Mouse (Mus musculus) neural tube, embryonic 12.5 days (tissue): ENCODE measurements around the gene Rhno1. TPM values are rescaled to one million over a fixed set of nuclear protein-coding genes. Genes with fewer than 3 reads are reported as not detected.

Source experiments
- ATAC-seq: fragments of 200-750 bp; cut with Nextera tagmentation; 2 replicates; pipeline ENCODE4 v1.8.0; 2017; ENCODE audit warnings: low read depth, mild to moderate bottlenecking, moderate TSS enrichment, moderate library complexity; ENCODE audit not compliant: low FRiP score
- H3K27ac ChIP-seq: fragments of 300-500 bp; sonication (generic); 2 replicates; pipeline ENCODE4 v1.5.1; 2016
- H3K27me3 ChIP-seq: fragments of 300-500 bp; sonication (generic); replicated peaks from 2 replicates; pipeline ENCODE4 v1.6.1; 2016; ENCODE audit warnings: mild to moderate bottlenecking
- H3K36me3 ChIP-seq: fragments of 300-500 bp; sonication (generic); 2 replicates; pipeline ENCODE4 v1.6.1; 2016; ENCODE audit warnings: mild to moderate bottlenecking
- H3K4me1 ChIP-seq: fragments of 300-500 bp; sonication (generic); 2 replicates; pipeline ENCODE4 v1.6.1; 2016
- H3K4me2 ChIP-seq: fragments of 300-500 bp; sonication (generic); replicated peaks from 2 replicates; pipeline ENCODE4 v1.6.1; 2016; ENCODE audit warnings: mild to moderate bottlenecking
- H3K4me3 ChIP-seq: fragments of 300-500 bp; sonication (generic); 2 replicates; pipeline ENCODE4 v1.5.1; 2016
- H3K9ac ChIP-seq: fragments of 300-500 bp; sonication (generic); 2 replicates; pipeline ENCODE4 v1.6.1; 2016; ENCODE audit warnings: mild to moderate bottlenecking
- H3K9me3 ChIP-seq: fragments of 300-500 bp; sonication (generic); 2 replicates; pipeline ENCODE4 v1.6.1; 2016; ENCODE audit warnings: mild to moderate bottlenecking
- WGBS: fragments of 180-500 bp; shearing (Covaris S2); methylation state at CpG from one replicate; pipeline ENCODE4 v1.1.7; 2016; 5-methylcytosine and 5-hydroxymethylcytosine counted together
- polyA plus RNA-seq: library from polyadenylated mRNA; unstranded; fragments of >200 nt; fragmentation: Nextera tagmentation; extraction: Ambion mirVana; gene quantifications from 2 replicates; pipeline ENCODE4 v1.2.1, GENCODE M21; 2016

Gene Rhno1
- 147 and 154 TPM in 2 replicates for polyA plus RNA-seq

- H3K9me3 ChIP-seq, result no peaks in the 10 kb centered on the region
- H3K27ac ChIP-seq, result peak within 1 kb of the TSS; percentile 88
- H3K4me2 ChIP-seq, result peak within 1 kb of the TSS; percentile 97
- H3K9ac ChIP-seq, result peak within 1 kb of the TSS; percentile 87
- no peaks in the 10 kb centered on the region for H3K27me3 ChIP-seq
- H3K36me3 ChIP-seq, result peaks cover 30% of the 10 kb centered on the region
- peak within 1 kb of the TSS; percentile 84 for H3K4me3 ChIP-seq
- under 1% methylated on average over 75 of the region's 76 CpGs for WGBS
- H3K4me1 ChIP-seq, result peaks cover 19% of the 10 kb centered on the region
- peak; percentile 88 for ATAC-seq
Measured at GRCm38 (mm10) chr6:128362381-128363006, at the start of gene Rhno1, which contains the start of gene Foxm1. Rhno1 (minus strand) TSS chr6:128362911. Foxm1 (plus strand) TSS chr6:128362967.

- 21% methylated on average over 3 of the region's 3 CpGs for WGBS
- H3K9ac ChIP-seq, result no peak overlapping the region
- H3K36me3 ChIP-seq, result peaks cover 67% of the 10 kb centered on the region
- no peaks in the 10 kb centered on the region for H3K4me1 ChIP-seq
- no peak overlapping the region for H3K4me3 ChIP-seq
- H3K9me3 ChIP-seq, result no peaks in the 10 kb centered on the region
- ATAC-seq, result 0 out of 2 replicates have a peak, but pooled peaks have one; percentile 25
- no peak overlapping the region for H3K27ac ChIP-seq
- no peak overlapping the region for H3K4me2 ChIP-seq
- no peaks in the 10 kb centered on the region for H3K27me3 ChIP-seq
Measured at GRCm38 (mm10) chr6:128411115-128411514, 48.4 kb upstream of the Rhno1 start.

- Histone ChIP-seq H3K4me3 (no peak overlapping the region), H3K36me3 (peaks cover 64% of the 10 kb centered on the region), H3K9me3 (no peaks in the 10 kb centered on the region), H3K4me1 (no peaks in the 10 kb centered on the region), H3K4me2 (no peak overlapping the region), H3K27me3 (no peaks in the 10 kb centered on the region), H3K9ac (no peak overlapping the region), H3K27ac (no peak overlapping the region)
- ATAC-seq, result no peak
- WGBS, result 94% methylated on average over 13 of the region's 13 CpGs
Measured at GRCm38 (mm10) chr6:128410305-128410704, 47.6 kb upstream of the Rhno1 start.

GRCm38 (mm10) chr6:128408544-128409125, 45.9 kb upstream of the Rhno1 start:
- H3K36me3 ChIP-seq, result peaks cover 59% of the 10 kb centered on the region
- no peaks in the 10 kb centered on the region for H3K9me3 ChIP-seq
- 87% methylated on average over 7 of the region's 7 CpGs for WGBS
- H3K27me3 ChIP-seq, result no peaks in the 10 kb centered on the region
- no peak overlapping the region for H3K4me2 ChIP-seq
- no peak overlapping the region for H3K4me3 ChIP-seq
- ATAC-seq, result no peak
- no peaks in the 10 kb centered on the region for H3K4me1 ChIP-seq
- no peak overlapping the region for H3K9ac ChIP-seq
- no peak overlapping the region for H3K27ac ChIP-seq

- Histone ChIP-seq H3K4me2 (no peak overlapping the region), H3K4me1 (peaks cover 9% of the 10 kb centered on the region; the same call in 1 of the 2 replicates), H3K36me3 (peaks cover 28% of the 10 kb centered on the region), H3K4me3 (no peak overlapping the region), H3K27ac (no peak overlapping the region), H3K27me3 (no peaks in the 10 kb centered on the region), H3K9me3 (no peaks in the 10 kb centered on the region), H3K9ac (no peak overlapping the region)
- ATAC-seq, result no peak
- 65% methylated on average over 5 of the region's 5 CpGs for WGBS
Measured at GRCm38 (mm10) chr6:128404708-128405107, 42.0 kb upstream of the Rhno1 start.

GRCm38 (mm10) chr6:128399421-128400185, 36.9 kb upstream of the Rhno1 start:
- H3K9ac ChIP-seq, result 0 out of 2 replicates have a peak overlapping the region, but pooled peaks have one; percentile 21
- no peaks in the 10 kb centered on the region for H3K36me3 ChIP-seq
- peaks cover 10% of the 10 kb centered on the region; the same call in 1 of the 2 replicates for H3K4me1 ChIP-seq
- H3K27me3 ChIP-seq, result no peaks in the 10 kb centered on the region
- no peak overlapping the region for H3K27ac ChIP-seq
- no peaks in the 10 kb centered on the region for H3K9me3 ChIP-seq
- ATAC-seq, result peak; percentile 78
- H3K4me3 ChIP-seq, result peak overlapping the region; percentile 18
- 55% methylated on average over 21 of the region's 21 CpGs for WGBS
- peak overlapping the region; percentile 43 for H3K4me2 ChIP-seq

- WGBS, result 79% methylated on average over 3 of the region's 3 CpGs
- H3K4me3 ChIP-seq, result peak within 1 kb of the TSS; percentile 18
- no peak for ATAC-seq
- H3K4me1 ChIP-seq, result peaks cover 10% of the 10 kb centered on the region; the same call in 1 of the 2 replicates
- no peaks in the 10 kb centered on the region for H3K36me3 ChIP-seq
- H3K27me3 ChIP-seq, result no peaks in the 10 kb centered on the region
- H3K27ac ChIP-seq, result no peak within 1 kb of the TSS
- peak within 1 kb of the TSS; percentile 43 for H3K4me2 ChIP-seq
- H3K9ac ChIP-seq, result 0 out of 2 replicates have a peak within 1 kb of the TSS, but pooled peaks have one; percentile 21
- no peaks in the 10 kb centered on the region for H3K9me3 ChIP-seq
Measured at GRCm38 (mm10) chr6:128398996-128399395, 36.3 kb upstream of the Rhno1 start, which contains the start of gene Nrip2. Nrip2 (plus strand) TSS chr6:128399296.

- Histone ChIP-seq H3K4me2 (no peak overlapping the region), H3K27ac (no peak overlapping the region), H3K9me3 (no peaks in the 10 kb centered on the region), H3K4me3 (no peak overlapping the region), H3K27me3 (no peaks in the 10 kb centered on the region), H3K9ac (no peak overlapping the region), H3K4me1 (peaks cover 10% of the 10 kb centered on the region; the same call in 1 of the 2 replicates), H3K36me3 (no peaks in the 10 kb centered on the region)
- 78% methylated on average over 7 of the region's 7 CpGs for WGBS
- no peak for ATAC-seq
Measured at GRCm38 (mm10) chr6:128397574-128398261, 35.0 kb upstream of the Rhno1 start.

GRCm38 (mm10) chr6:128390683-128391082, 28.0 kb upstream of the Rhno1 start:
- 61% methylated on average over 1 of the region's 1 CpGs for WGBS
- Histone ChIP-seq H3K27me3 (no peaks in the 10 kb centered on the region), H3K36me3 (no peaks in the 10 kb centered on the region), H3K4me2 (no peak overlapping the region), H3K27ac (no peak overlapping the region), H3K4me1 (no peaks in the 10 kb centered on the region), H3K4me3 (no peak overlapping the region), H3K9ac (no peak overlapping the region), H3K9me3 (no peaks in the 10 kb centered on the region)
- ATAC-seq, result no peak

GRCm38 (mm10) chr6:128389185-128389584, 26.5 kb upstream of the Rhno1 start:
- H3K9me3 ChIP-seq, result no peaks in the 10 kb centered on the region
- no peak overlapping the region for H3K9ac ChIP-seq
- H3K4me2 ChIP-seq, result no peak overlapping the region
- no peaks in the 10 kb centered on the region for H3K27me3 ChIP-seq
- 81% methylated on average over 1 of the region's 1 CpGs for WGBS
- H3K4me3 ChIP-seq, result no peak overlapping the region
- no peaks in the 10 kb centered on the region for H3K4me1 ChIP-seq
- ATAC-seq, result no peak
- no peaks in the 10 kb centered on the region for H3K36me3 ChIP-seq
- H3K27ac ChIP-seq, result no peak overlapping the region

- ATAC-seq, result no peak
- Histone ChIP-seq H3K4me2 (no peak overlapping the region), H3K36me3 (no peaks in the 10 kb centered on the region), H3K27ac (no peak overlapping the region), H3K4me1 (no peaks in the 10 kb centered on the region), H3K27me3 (no peaks in the 10 kb centered on the region), H3K9ac (no peak overlapping the region), H3K4me3 (no peak overlapping the region), H3K9me3 (no peaks in the 10 kb centered on the region)
- WGBS, result 86% methylated on average over 1 of the region's 1 CpGs
Measured at GRCm38 (mm10) chr6:128385026-128385425, 22.3 kb upstream of the Rhno1 start.

GRCm38 (mm10) chr6:128383752-128384151, 21.0 kb upstream of the Rhno1 start:
- ATAC-seq, result no peak
- Histone ChIP-seq H3K4me1 (no peaks in the 10 kb centered on the region), H3K4me3 (no peak overlapping the region), H3K36me3 (no peaks in the 10 kb centered on the region), H3K4me2 (no peak overlapping the region), H3K27ac (no peak overlapping the region), H3K27me3 (no peaks in the 10 kb centered on the region), H3K9ac (no peak overlapping the region), H3K9me3 (no peaks in the 10 kb centered on the region)
- 69% methylated on average over 7 of the region's 7 CpGs for WGBS
